Mouse (Mus musculus): ENCODE measurements around the gene Atp8b5.

The Atp8b5 gene

DNA sequence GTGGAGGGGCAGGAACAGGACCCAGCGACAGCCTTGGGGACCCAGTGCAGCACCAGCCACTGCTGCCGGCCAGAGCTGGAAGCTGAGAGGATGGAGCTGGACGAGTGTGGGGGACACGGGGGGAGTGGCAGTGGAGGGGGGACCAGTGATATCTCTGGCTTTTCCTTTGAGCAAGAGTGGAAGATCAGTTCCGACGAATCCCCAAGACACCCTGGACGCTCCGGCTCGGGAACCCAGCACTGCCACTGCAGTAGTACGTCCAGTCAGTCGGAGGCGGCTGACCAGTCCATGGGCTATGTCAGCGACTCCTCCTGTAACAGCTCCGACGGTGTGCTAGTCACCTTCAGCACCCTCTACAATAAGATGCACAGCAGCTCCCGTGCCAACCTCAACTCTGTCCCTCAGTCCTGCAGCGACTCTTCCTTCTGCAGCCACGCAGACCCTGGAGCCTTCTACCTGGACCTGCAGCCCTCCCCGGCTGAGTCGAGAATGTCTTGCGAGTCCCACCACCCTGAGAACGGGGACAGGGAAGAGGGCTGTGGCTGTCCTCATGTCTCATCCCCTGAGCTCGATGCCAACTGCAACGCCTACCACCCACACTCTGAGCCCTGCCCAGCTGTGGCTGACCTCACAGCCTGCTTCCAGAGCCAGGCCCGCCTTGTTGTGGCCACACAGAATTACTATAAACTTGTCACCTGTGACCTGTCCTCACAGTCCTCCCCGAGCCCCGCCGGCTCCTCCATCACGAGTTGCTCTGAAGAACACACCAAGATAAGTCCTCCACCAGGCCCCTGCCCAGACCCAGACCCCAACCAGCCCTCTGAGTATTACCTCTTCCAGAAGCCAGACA is 148.5 kb downstream of the Atp8b5 start:
- DNase-seq (ENCODE audit: low read depth) = no peak

DNA sequence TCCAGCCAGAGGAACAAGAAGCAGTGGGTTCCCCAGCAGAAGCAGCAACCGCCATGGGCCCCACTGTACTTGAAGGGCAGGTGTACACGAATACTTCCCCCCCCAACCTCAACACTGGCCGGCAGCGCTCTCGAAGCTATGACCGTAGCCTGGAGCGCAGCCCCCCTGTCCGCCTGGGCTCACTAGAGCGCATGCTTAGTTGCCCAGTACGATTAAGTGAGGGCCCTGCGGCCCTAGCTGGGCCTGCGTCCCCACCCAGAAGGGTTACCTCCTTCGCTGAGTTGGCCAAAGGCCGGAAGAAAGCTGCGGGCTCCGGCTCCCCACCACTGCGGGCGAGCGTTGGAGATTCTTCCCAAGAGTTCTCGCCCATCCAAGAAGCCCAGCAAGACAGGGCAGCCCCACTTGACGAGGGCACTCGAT is 149.1 kb downstream of the Atp8b5 start:
- DNase-seq (ENCODE audit: low read depth) = no peak

DNA sequence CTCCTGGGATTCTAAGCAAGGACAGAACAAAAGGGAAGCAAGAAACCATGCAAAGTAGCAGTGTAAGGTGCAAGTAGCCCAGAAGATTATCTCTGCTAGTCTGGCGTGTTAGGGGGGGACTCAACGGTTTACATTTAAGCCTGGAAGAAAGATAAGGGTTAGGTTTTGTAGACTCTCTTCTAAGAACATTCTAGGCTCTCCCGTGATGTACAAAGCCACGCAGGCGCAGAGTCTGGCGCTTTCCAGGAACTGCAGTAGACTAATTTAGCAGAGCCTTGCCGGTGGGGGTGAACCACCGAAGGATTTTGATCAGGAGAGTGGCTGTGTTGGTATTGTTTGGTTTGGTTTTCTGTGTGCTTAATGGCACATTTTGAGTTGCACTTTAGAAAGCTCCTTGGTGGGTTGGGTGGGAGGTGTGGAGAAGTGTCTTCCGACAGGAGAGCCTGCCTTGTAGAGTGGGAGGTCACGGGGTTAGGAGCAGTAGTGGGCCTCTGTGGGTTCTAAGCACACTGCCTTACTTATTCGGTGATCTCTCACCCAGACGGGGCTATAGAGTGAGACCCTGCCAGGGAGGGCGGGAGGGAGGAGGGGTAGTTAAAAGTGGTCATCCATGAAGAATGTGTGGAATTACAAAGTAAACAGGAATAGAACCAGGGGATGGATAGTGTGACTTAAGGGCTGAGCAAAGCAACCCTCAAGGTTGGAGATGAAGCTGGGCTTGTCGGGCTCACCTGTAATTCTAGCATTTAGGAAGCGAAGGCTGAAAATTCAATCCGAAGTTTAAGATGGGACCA is 150.5 kb downstream of the Atp8b5 start:
- DNase-seq (ENCODE audit: low read depth) = no peak

DNA sequence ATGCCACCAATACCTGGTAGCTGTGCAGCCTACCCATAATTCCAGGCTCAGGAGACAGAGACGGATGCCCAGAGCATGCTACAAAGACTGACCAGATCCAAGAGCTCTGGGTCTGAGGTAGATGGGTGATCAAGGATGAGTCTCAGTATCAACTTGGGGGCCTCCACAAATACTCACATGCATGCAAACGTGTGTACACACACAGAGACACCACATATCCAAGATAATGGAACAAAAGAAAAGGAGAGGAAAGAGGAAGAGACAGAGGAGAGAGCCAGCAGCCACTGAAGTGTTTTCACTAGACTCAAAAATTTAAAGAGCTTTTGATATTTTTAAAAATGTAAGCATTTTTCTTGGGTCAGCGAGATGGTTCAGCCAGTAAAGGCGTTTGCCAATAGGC is 151.5 kb downstream of the Atp8b5 start:
- DNase-seq (ENCODE audit: low read depth) = no peak

DNA sequence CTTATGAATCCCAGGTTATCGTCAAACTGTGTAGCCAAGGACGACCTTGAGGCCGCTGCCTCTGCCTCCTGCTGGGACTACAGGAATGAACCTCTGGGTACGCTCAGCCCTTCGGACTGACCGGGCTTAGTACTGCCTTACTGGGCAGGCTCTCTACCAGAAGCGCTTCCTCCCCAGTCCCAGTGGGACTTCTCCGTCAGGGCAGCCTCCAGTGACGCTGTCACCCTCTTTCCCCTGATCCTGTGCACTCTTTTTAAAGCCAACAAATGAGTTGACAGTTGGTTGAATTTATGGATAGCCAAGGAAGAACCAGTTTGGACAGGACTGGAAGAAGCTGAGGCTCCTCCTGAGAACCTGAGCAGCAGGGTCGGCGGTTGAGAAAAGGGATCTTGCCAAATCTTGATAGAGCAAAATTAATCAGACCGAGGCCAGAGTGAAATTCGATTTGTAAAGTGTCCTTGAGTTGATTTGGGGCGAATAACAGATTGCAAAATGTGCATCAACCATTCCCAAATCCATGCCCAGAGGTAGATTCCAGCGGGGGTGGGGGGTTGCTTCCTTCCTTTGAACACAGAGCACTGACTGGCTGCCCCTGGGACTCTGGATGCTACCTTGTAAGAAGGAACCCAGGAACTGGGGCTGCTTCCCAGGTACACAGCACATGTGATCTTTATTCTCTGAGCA is 152.2 kb downstream of the Atp8b5 start:
- DNase-seq (ENCODE audit: low read depth) = no peak

DNA sequence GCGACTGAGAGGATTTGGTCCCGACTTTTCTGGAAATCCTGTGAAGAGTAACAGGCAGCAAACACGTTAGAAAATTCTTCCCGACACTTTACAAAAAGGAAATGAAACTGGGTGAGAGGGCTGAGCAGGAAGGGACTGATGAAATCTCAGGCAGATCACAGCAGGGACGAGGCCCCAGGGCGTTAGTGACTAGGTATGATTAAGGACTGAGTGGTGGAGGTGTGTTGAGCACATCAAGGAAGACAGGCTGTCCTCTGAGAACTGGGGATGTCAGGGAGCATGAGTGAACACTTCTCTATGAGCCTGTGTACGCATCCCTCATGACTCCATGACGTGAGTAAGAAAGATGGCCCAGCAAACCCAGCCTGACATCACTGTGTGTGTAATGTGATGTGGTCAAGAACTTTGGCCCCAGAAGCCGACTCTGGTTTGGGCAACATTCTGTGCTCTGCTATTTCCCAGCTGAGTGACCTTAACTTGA is 152.9 kb downstream of the Atp8b5 start:
- DNase-seq (ENCODE audit: low read depth) = no peak

DNA sequence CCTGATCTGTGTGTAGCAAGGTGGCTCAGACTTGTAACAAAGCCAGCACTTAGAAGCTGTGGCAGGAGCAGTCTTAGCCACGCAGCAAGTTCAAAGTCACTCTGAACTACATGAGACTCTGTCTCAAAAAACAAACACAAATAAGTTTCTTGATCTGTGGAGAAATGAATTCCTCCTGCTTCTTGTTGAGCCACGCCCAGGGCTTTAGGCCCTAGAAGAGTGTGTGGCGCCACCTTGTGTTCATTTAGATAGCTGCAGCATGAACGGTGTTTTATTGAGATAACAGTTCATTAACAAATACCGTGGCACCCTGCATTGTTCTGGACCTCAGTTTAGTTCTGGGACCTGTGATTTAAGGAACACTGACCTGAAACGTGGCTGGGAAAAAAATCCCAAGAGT is 153.3 kb downstream of the Atp8b5 start:
- DNase-seq (ENCODE audit: low read depth) = no peak

DNA sequence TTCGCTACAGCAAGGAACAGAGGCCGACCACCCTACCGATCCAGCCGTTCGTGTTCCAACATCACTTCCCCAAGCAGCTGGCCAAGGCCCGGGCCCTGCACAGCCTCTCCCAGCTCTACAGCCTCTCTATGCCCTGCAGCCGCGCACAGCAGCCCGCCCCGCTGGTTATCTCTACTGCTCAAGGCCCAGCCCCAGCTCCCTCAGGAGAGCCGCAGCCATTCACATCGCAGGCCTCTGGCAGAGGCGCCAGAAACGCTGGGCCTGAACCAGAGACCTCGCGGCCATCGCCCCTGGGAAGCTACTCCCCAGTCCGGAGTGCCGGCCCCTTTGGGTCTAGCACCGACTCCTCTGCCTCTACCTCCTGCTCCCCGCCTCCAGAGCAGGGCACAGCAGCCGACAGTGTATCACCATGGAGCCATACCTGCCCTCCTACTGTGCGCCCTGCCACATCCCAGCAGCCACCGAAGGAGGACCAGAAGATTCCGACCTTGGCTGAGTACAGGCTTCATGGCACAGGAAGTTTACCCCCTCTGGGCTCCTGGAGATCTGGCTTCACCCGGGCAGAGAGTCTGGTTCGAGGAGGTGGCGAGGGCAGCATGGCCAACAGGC is 154.8 kb downstream of the Atp8b5 start:
- no peak for DNase-seq (ENCODE audit: low read depth)

Measured in c-Kit-positive CD71-negative TER-119-negative erythroid progenitor cells, embryonic 14.5 days (primary cell).